Mouse (Mus musculus) cerebellum, adult 18-20 months (tissue): ENCODE measurements around the gene Deup1.
"Not testable (repeated sequence)": the region's sequence is repeated elsewhere in the genome, so short reads cannot be mapped to it uniquely, and the experiment has no call there.

Experiments used
- DNase-seq, 2 experiments: peaks; one replicate each; pipeline ENCODE4 v3.0.0; 2021

Gene Deup1

DNA sequence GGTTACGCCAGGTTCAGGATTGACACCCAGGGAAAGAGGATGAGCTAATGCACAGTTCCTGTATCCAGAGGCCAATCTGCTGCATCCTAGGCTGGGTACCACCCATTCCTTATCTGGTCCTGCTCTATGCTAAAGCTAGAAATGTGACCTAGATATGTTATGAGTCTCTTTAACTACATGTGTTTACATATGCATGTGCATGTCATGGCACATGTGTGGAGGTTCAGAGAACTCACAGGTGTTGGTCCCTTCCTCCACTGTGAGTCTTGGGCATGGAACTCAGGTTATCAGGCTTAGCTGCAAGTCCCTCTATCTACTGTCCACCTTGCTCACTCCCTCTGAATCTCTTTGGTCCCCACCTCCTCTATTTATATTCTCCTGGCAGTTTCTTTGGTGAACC is 41.8 kb downstream of the Deup1 start:
- no peak for DNase-seq

DNA sequence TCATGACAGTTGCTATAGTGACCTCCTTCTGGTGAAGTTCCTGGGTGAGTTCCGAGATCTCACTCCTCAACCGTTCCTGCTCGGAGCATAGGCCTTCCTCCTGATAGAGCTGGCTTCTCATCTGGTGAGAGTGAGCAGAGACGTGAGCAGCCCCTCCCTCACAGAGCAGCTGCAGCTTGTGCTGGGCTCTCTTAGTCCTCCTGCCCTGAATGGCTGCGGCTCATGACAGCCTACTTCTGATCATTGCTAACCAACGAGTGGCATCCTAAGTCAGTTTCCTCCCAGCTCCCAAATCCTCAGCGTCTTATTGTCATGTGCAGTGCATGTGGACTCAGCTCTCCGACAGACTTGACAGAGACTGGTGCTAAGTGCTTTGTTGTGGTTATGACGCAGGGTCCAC is 43.5 kb downstream of the Deup1 start:
- DNase-seq: no peak

DNA sequence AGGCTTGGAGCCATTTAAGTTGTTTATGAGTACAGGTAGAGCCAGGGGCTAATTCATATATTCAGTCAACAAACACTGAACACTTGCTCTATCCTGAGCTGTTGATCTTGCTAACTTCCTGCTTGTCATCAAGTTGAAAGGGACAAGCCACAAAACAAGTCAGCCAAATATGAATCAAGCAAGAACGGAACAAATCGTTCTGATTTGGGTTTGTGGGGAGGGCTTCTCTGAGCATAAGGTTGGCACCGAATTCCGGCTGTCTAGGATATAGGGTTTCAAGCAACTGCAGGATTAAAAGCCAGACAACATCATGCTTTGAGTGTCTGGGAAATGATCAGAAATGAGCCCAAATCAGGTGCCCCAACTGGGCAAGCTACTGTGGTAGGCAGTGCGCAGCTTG is 45.7 kb downstream of the Deup1 start:
- DNase-seq: no peak

DNA sequence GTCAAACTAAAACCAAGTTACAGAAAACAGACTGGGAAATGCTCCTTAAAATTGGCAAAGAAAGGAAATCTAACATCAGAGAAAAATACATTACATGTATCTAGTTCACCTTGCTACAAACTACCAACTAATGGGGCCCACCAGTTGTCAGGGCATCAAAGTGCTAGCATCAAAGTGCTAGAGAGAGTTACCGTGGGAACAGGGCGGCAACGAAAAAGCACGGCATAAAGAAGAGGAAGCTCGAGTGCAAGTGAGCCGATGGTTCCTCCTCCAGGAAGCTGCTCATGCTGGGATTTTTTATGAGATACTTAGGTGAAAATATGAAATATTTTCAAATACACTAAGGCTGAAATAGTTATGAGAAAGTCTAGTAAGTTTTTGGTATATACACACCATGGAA is 47.6 kb downstream of the Deup1 start:
- no peak for DNase-seq

DNA sequence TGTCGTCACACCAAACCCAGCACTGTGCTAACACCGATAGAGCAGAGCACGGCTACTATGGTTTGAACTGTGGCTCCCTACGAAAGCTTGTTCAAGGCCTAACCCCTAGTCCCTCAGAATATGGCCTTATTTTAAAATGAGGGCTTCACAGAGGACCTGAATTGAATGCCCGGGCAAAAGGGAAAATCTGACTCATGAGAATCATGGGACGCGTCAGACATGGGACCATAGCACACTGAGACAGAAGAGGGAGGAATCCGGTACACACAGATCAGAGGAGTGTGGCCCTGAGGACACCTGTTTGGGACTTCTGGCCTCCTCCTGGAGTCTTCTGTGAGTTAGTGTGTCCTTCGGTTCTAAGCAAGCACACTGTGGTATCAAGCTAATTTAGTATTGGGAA is 48.8 kb downstream of the Deup1 start:
- DNase-seq: no peak

DNA sequence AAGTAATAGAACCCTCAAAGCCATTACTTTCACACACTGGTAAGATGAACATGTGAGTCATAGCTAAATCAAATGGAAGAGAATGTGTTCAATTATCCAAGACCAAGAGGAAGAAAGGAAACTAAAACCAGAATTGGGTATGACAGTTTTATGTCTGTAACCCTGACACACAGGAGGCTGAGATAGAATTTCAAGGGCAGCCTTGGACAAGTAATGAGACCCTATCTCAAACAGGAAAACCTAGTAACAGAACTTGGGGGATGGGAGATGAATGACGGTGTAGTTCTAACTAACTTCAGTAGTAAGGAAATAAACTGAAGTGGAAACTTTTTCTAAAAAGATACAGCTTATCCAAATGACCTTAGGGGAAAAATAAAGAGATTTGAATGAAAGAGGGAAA is 49.3 kb downstream of the Deup1 start:
- no peak for DNase-seq

DNA sequence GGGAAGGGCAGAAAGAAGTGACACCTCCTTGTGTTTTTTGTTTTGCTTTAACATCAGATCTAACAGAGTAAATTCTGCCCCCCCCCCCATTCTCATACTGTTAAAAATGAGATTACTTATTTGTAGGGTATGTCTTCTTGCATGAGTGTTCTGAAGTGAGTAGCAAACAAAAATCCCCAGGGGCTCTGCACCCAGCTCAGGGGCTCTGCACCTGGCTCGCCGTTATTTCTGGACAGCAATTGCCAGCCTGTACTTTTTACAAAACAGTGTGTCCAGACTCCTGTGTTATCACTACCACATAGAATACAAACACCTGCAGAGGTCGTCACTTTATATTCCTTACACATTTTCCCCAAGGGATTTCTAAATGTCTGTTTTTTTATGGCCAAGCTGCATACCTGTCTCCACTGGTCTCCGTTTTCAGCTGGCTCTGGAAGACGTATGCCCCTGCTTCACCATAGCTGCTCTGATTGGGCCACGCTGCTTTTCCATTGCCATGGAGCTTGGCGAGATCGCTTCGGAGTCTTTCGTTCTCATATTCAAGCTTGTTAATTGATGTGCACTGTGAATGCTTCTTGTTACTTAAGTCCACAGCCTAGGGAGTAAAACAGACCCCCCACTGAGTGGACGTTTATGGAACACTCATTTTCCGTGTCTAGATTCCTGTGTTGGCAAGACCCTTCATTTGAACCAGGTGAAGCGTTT is 52.8 kb downstream of the Deup1 start:
- no peak for DNase-seq

DNA sequence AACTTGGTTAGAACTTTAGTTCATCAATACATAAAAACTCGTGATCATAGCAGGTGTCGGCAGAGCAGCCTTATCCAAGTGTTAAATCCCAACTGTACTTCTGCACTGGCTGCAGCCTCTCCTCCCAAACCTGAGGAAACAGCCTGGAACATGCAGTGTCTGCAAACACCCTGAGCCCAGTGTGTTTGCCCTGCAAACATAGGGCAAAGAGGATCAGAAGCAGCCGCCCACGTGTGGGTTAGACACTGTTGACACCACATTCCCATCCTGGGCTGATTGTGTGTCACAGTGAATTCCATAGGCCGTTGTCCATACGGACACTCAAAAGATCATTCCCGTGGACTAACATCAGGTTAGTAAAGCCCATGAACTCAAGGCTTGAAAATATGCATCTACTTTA is 65.4 kb downstream of the Deup1 start:
- no peak for DNase-seq

DNA sequence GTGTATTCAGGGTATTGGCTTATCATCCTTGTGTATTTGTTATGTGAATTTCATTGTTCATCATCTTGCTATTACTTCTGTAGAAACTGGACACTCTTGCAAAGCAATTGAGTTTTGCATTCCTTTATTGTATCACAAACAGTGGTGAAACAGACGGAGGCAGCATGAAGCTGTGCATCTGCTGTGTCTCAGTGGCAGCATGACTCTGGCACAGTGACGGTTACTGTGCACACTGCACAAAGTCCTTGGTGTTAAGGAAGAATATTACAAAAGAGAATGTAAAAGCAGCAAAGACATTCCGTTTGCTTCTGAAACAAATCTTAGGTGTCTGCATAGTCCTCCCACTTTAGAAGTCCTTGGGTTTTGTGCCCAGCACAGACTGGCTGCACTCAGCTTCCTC is 67.3 kb downstream of the Deup1 start:
- DNase-seq: no peak

DNA sequence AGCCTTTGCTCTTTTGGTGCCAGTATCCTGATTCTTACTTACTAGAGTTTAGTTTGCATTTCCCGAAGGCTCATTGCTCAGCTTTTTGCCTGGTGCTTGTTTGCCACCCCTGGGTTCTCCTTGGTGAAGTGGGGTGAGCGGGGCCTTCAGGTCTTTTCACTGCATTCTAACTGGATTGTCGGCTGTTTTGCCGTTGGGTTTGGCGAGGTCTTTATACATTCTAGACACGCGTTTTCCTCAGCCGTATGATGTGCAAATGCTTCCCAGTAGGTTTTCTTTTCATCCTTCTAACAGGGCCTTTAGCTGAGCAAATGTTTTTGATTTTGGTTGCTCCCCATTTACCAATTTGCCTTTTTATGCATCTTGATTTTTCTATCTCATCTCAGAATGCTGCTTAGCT is 74.4 kb downstream of the Deup1 start:
- DNase-seq: no peak

DNA sequence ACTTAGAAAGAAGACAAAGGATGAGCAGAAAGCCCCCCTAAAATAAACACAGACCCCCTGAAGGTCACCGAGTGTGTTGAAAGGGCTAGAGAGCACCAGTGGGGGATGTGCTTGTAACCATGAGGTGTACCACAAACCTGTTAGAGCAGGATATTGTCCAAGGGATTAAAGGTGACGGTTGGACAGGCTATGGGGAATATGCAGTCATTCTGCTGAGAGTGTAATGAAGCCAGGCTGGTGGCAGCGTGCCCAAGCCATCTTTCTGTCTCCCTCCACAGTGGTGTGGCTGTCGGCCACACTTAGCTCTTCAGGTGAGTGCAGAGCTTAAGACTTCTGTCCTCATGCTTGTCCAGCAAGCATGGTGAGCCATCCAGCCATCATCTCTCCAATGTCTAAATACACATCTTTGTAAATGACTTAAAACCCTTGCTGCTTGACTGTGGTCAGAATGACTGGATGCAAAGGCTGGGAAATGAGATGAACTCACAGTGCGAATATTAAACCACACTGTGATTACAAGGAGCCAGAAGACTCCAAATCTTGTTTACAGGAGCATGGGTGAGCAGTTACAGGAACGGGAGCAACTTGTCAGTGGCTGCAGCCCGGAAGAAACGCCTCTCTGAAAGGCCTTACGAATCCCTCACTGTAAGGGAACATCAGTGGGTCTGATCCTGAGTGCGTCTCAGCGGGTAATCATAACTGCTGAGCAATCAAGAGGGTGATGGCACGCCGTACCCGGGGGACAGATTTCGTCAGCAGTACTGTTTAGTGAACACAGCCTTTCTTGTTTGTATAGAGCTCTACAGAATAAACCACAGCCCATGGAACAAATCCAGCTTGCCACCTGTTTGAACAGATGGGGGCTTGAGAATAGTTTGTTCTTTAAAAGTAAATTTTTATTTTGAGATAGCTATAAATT is 75.5 kb downstream of the Deup1 start:
- no peak for DNase-seq

DNA sequence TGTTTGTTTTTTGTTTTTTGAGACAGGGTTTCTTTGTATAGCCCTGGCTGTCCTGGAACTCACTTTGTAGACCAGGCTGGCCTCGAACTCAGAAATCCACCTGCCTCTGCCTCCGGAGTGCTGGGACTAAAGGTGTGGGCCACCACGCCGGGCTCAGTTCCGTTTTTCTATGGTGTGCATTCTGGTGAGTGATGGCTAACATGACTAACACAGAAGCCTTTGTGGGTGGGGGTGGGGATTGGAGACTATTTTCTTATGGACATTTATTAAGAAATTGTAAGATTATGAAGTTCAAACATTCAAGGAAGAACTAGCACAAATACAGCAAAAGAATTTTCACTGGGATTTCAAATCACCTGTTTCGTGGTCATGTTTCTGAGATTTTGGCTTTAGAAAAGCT is 76.7 kb downstream of the Deup1 start:
- not testable (repeated sequence) for DNase-seq

DNA sequence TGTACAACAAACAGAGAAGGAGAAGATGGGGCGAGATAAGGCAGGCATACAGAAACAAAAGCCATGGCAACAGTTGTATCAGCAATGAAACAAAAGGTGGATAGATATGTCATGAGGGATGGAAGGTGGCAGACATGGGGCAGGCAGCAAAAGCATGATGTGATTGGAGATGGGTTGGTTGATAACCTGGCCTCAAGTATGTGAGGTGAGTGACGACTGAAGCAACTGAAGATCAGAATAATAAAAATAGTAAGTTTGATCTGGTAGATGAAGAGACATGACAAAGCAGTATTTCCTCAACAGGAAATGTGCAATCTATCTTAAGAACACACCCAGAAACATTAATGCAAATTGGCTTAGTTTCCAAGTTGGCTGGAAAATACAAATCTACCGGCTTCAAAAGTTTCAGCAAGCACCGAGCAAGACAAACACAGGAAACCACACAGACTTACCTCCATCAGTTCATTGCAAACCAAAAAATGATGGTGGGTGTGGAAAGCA is 77.2 kb downstream of the Deup1 start:
- DNase-seq: no peak

DNA sequence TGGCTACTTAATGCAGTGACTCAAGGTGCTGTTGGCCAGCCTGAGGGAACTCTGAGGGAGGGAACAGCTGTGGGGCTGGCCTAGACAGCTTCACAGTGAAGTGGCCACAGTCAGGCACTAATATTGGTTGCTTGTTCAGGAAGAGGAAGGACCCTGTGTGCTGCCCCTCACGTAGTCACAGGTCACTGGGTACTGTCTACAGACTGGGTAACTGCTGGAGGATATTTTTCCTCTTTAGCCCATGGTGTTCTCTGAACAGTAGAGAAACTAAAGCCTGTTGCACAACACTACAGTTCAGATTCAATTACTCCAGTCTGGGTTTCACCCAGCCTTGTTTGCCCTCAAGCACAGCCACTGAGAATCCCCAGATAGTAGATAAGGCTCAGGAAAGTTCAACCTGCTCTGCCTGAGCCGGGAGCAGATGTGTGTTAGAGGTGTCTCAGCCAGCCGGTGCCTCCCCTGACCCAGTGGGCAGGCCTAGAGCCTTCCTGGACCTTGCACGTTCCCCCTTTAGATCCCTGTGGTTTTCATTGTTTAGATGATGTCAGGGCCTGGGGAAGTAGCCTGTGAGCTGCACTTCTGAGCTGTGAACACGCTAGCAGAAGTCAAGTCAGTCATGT is 85.9 kb downstream of the Deup1 start:
- no peak for DNase-seq

DNA sequence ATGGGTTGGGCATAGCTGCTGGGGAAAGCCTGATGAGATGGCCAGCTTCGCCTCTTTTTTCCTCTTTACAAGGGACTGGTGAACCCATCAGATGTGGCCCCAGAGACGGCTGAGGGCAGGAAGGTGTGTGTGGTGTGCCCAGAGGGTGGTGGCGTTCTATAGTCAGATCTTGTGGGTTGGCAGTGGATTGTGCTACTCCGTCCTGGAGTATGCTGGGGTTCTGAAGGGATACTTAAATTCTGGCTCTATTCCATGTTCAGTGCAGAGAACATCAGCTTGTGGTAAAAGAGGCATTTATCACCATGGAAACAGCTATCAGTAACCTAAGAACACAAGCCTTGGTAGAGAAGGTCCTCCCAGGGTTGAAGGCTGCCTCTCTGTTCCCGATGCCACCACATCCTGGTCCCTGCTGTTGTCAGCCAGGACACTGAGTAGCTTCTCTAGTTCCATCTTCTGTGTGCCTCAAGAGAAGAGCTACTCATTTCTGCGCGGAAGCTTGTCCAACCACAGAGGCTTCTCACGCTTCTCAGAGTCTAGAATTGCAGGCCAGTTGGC is 88.7 kb downstream of the Deup1 start:
- no peak for DNase-seq

DNA sequence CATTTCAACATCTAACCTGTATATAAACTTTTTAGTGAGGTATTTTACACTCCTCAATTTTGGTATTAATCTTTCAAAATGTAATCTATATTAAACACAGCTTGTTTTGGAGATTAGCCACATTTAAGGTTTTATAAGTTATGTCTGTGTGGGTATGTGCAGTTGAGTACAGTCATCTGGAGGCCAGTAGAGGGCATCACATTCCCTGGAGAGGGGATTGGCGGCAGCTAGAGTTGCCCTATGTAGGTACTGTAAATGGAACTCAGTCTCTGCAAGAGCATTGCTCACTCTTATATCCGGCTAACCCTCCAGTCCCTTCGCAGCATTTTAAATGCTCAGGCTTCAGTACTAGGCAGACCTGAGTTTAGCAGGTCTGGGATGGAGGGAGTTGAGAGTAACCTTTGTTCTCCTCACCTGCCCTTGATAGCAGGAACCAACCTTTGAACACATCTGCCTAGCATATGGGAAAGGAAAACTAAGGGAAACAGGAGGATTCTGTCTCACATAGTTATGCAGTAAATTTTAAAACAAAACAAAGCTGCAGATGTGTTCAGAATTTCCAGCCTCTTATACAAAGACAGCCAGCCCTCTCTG is 90.2 kb downstream of the Deup1 start:
- DNase-seq: no peak

DNA sequence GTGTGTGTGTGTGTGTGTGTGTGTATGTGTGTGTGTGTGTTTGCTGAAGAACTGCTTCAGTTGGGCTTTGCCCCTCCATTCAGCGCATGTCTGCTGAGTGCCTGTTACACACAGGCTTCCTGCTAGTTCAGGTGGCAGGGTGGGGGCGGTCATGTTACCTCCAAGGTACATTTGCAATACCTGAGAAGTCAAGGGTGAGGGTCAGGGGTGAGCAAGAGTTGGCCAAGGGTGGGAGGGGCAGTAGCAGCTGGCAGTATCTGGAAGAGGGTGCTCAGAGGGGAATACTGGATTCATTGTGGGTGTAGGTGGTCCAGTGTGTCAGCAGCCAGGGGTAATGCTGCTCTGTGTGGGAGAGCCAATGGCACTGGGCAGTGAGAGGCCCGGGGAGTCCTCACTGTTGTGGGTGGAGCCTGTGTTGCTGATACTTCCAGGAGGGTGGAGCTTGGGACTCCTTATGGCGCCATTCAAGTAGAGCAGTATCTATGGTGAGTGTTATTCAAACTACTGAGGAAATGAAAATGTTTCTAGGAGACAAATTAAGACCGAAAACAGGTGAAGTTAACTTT is 90.8 kb downstream of the Deup1 start:
- no peak for DNase-seq

DNA sequence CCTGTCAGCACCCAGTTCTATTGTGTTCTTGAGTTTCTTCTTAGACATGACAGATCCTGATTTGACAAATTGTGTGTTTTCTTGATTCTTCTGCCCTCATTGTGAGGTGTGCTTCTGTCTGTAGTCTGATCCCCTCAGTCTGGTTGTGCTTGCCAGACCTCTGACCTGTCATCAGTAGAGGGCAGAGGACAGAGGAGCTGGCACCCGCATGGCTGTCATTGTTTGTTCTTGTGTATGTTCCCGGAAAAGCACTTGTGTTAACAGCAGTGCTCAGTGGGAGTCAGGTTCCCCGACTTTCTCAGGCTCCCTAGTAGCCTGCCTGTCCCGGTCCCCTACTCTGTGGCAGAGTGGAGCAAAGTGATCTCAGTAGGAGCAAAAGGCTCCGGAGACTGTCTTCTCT is 92.3 kb downstream of the Deup1 start:
- no peak for DNase-seq

DNA sequence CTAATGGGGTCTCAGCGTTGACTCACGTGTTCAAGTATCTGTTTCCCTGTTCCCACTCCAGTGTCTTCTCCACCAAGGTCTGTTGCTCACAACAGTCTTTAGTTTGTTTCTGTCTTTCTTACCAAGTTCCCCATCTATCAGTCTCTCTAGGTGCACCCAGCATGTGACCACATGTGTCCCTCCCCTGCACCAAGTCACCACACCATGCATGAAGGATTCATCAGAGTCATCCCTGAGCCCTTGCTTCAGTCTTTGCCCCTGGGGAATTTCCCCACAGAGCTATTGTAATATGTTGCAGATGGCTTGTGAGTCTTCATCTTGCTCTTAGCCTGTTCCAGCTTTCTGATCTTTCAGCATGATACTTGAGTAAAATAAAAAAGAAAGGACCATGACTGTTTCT is 93.6 kb downstream of the Deup1 start:
- no peak for DNase-seq

DNA sequence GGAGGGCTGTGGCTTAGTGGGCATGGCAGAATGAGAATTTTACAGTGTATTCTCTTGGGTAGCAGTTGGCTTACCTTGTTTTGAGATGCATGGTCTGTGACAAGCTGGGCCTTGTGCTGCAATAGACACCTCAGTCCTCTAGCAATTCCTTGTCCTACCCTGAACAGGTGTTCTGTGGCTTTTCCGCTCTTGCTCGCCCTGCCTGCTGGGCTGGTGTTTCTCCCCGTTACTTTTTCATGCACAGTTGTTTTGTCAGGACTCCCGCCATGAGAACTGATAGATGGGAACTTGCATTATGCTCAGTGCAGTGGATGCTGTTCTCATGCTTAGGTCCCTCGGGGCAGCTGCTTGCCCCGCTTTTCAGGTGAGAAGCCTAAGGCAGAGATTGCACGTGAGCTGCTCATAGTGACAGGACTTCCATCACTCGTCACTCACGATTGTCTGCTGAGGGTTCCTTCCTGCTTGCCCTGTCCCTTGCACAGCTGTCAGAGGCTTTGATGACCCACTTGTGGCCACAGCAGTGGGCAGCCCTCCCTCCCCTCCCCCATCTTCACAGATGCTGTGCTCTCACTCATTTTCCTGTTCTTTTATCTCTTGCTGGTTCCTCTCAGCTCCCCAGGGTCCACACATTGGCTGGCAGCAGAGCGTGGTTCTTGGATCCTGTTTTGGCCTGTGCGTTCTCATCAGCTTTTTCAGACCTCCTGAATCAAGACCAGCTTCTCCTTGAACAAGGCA is 94.2 kb downstream of the Deup1 start:
- no peak for DNase-seq

DNA sequence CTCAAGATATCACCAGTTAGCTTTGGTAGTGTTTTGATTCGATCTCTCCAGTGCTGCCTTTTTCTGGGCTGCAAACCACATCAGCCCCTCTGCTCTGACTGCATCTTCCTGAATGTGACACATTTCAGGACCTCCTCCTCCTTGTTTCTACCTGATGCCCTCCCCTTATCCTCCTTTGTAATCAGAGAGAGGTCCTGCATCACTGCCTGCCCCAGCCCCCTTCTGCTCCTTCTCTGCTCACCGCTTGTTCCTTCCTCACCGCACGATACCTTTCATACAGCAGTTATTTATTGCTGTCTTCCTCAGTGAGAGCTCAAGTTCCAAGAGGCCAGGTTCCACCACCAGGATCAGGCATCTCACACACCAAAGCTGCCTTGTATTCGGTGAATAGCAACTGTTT is 96.5 kb downstream of the Deup1 start:
- DNase-seq: no peak

DNA sequence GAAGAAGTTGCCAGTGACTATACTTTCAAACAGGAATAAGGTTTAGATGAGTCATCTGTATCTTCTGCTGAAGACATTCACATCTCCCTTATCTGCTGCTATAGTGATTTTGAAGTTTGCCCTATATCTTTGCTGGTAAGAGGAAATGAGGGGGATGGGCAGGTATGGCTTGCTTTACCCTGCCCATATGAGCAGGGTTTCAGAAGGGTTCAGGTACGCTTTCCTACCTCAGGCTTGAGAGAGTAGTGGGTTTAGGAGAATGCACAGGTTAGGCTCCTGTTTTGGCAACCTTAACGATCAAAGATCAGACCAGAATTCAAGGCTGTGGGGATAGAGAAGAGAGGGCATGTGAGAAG is 97.8 kb downstream of the Deup1 start:
- no peak for DNase-seq
